Mouse (Mus musculus): ENCODE measurements around the gene Pi16.

DNA sequence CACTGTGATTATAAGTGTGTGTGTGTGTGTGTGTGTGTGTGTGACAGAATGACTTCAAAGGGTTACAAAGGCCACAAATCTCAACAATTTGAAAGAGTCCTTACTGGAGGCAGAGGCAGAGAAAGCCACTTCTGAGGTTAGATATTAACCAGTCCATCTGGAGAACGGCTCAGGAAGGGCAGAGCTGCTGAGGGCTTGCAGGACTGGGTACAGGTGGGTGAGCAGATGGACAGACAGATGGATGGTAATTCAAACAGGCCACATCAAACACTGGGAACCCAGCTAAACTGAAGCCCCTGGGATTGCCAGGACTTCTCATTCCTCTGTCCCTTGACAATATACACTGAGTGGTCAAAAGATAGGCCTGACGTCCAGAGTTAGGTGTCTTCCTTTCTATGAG is 31.5 kb downstream of the Pi16 start:
- TF ChIP-seq CTCF (IDR thresholded peaks at IDR 0.05; ENCODE audit: low read depth, low read length), result no peak
- no peak for TF ChIP-seq POLR2A (IDR thresholded peaks at IDR 0.05; ENCODE audit: extremely low read depth, insufficient read depth, low read length)

Measured in liver, adult 2 months (tissue).